Mouse (Mus musculus): Measurements from ENCODE around the gene Spats2.
"Not testable (repeated sequence)": the region's sequence is repeated elsewhere in the genome, so short reads cannot be mapped to it uniquely, and the experiment has no call there.

Gene Spats2

DNA sequence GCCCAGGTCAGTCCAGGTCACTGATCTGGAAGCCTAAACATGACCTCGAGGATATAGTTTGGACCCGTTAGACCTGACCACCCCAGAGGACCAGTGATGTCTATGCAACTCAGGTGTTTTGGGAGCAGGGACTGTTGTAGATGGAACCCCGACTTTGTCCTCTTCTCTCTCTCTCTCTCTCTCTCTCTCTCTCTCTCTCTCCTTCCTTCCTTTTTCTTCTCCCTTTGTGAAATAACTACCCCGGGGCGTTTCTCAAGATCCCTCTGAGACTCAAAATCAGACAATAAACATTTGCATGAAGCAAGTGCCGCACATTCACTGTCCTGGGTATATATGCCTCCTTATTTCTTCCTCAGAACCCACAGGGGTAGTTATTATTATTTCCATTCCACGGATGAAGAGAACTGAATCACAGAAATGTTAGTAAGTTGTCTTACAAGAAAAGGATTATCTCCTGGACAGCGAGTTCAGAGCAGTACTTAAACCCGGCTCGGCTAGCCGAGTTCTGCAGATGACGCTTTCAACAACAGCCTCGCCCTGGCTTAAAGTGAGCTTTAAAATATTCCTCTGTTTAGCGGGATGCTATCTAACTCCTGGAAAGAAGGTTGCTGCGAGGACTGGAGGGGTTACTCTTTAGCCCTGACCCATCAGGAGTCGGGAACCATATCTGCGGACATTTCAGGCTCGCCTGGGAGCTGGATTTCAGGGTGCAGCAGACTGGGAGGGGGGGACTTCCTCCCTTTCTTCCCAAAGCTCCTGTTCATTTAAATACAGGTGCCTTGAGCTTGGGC is 97.3 kb downstream of the Spats2 start:
- in situ Hi-C loops (cut with MboI; ENCODE audit: low sequenced_read_pairs) = no loop called here

- in situ Hi-C loops (cut with MboI; ENCODE audit: low sequenced_read_pairs) = no loop called here
Measured at GRCm38 (mm10) chr15:99223585-99224207, 98.0 kb downstream of the Spats2 start.

DNA sequence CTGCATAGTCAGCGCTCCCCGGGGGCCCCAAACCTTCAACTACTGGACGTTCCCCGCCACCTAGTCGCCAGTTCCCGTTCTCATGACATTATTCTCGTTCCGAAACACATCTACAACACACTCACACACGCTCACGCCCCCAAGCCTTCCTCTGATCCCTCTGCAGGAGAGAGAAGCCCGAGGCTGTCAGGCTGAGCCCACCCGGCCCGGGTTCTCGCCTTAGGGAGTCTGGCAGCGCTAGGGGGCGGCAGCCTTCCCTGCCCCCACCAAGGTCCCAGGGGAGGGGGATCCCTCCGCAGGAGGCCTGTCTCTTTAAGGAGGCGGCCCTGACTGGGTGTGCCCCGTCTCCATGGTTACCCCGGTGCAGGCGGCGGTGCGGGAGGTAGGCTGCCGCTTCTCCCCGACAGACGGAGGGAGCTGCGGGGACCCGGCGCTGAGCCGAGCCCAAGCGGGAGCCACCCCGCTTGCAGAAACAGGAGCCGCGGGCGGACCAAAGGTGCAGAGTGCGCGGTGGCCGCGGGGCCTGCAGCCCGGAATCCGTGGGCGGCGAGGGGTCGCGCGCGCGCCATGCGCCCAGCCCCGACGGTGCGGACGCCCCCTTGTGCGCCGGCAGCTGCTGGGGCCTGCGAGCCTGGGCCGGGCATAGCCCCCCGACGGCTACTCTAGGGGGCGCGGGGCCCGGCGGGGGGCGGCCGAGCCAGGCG is 98.6 kb downstream of the Spats2 start, which contains the start of gene Kcnh3:
Gene Kcnh3, plus strand, starts transcription at position 654 of the 704 bp plus-strand sequence.
- in situ Hi-C loops (cut with MboI; ENCODE audit: low sequenced_read_pairs) = no loop called here

- in situ Hi-C loops (cut with MboI; ENCODE audit: low sequenced_read_pairs) = no loop called here
Measured at GRCm38 (mm10) chr15:99225081-99225810, 99.5 kb downstream of the Spats2 start.

DNA sequence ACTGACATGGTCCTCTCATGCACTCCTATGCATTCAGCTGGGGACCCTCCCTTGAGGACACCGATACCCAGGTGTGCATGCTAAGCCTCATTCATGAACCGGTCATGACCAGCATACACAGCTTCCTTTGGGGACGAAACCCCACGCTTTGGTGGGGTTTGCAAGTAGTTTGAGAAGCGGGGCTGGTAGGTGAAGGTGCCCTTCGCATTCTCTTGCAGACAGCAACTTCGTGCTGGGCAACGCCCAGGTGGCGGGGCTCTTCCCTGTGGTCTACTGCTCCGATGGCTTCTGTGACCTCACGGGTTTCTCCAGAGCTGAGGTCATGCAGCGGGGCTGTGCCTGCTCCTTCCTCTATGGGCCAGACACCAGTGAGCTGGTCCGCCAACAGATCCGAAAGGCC is 100.4 kb downstream of the Spats2 start:
- in situ Hi-C loops (cut with MboI; ENCODE audit: low sequenced_read_pairs) = no loop called here

DNA sequence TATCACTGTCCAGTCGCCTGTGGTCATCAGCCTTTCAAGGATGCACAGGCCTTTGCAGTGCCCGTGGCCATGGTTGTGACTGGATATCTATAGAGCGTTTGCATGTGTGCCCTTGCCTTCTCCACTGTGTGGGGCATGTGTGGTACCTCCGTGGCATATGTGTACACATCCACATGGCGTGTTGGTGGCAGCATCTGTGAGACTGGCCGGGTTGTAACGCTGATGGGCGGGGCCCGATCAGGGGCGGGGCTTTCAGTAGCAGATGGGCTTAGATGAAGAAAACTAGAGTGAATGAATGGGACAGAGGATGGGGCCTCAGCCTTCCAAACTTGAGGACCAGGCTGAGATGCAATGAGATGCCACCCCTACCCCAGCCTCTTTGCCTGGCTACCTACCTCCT is 106.3 kb downstream of the Spats2 start:
- in situ Hi-C loops (cut with MboI; ENCODE audit: low sequenced_read_pairs) = no loop called here

- in situ Hi-C loops (cut with MboI; ENCODE audit: low sequenced_read_pairs) = no loop called here
Measured at GRCm38 (mm10) chr15:99233719-99234118, 108.0 kb downstream of the Spats2 start.

GRCm38 (mm10) chr15:99234326-99235010 is 108.8 kb downstream of the Spats2 start:
- in situ Hi-C loops (cut with MboI; ENCODE audit: low sequenced_read_pairs) = no loop called here

DNA sequence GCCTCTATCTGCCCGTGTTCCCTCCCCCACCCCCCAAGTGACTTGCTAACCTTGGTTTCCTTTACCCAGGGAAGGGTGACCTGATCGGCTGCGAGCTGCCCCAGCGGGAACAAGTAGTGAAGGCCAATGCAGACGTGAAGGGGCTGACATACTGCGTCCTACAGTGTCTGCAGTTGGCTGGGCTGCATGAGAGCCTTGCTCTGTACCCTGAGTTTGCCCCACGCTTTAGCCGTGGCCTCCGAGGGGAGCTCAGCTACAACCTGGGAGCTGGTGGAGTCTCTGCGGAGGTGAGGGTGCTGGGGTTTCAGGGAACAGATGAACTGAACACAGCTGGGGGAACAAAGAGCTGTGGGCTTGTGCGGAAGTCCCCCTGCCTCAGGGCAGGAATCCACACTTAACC is 112.3 kb downstream of the Spats2 start:
- in situ Hi-C loops (cut with MboI; ENCODE audit: low sequenced_read_pairs) = no loop called here

DNA sequence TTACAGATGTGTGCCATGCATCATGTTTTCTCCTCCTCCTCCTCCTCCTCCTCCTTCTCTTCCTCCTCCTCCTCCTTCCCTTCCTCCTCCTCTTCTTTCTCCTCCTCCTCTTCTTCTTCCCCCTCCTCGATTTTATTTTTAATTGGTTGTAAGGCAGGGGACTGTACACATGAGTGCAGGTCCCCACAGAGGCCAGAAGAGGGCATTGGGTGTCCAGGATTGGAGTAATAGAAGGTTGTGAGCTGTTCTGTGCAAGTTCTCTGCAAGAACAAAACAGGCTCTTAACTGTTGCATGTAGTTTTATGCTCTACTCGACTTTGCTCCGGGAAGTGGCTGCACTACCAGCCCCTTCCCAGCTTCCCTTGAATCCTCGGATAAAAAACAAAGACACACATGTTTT is 114.4 kb downstream of the Spats2 start:
- in situ Hi-C loops (cut with MboI; ENCODE audit: low sequenced_read_pairs) = no loop called here

GRCm38 (mm10) chr15:99241249-99241648 is 115.5 kb downstream of the Spats2 start:
- in situ Hi-C loops (cut with MboI; ENCODE audit: low sequenced_read_pairs) = no loop called here

DNA sequence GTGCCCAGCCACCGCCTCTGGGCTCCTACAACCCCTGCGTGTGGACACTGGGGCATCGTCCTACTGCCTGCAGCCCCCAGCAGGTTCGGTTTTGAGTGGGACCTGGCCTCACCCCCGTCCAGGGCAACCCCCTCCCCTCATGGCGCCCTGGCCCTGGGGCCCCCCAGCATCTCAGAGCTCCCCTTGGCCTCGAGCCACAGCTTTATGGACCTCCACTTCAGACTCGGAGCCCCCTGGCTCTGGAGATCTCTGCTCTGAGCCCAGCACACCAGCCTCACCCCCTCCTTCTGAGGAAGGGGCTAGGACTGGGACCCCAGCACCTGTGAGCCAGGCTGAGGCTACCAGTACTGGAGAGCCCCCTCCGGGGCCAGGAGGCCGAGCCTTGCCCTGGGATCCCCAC is 116.3 kb downstream of the Spats2 start:
- in situ Hi-C loops (cut with MboI; ENCODE audit: low sequenced_read_pairs) = no loop called here

DNA sequence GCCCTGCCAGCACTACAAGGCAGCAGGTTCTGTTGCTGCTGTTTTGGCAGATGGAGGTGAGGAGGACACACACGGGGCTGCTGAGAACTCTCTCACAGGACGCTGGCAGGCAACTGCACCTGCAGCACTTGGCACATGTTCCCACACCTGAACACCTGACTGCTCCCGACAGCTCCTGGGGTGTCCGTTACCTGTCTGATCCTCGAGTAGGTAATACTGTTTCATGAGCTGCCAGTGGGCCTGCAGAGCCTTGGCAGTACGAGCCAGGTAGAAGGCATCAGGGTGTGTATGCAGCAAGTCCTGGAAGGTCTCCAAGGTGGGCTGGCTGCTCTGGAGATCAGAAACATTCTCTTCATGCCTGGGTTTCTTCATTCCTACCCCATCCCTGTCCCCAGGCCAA is 121.0 kb downstream of the Spats2 start:
- in situ Hi-C loops (cut with MboI; ENCODE audit: low sequenced_read_pairs) = not testable (repeated sequence)

DNA sequence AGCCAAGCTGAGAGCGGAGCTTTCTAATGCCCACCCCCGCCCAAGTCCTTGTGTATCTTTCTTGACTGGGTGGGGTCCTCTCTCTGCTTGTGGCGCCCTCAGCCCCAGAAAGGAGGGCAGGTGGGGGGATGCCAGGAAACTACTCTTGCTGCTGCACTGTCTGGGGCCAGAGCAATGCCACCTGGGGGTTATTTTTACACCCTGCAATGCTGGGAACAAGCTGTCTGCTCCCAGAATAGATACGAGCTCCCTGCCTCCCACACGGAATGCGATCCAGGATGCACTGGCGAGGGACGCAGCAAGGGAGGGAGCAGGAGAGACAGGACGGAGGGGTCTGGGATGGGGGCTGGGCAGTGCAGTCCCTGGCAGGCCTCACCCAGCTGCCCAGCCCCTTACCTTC is 123.3 kb downstream of the Spats2 start:
- in situ Hi-C loops (cut with MboI; ENCODE audit: low sequenced_read_pairs) = no loop called here

GRCm38 (mm10) chr15:99249938-99250337 is 124.2 kb downstream of the Spats2 start:
- in situ Hi-C loops (cut with MboI; ENCODE audit: low sequenced_read_pairs) = no loop called here

- in situ Hi-C loops (cut with MboI; ENCODE audit: low sequenced_read_pairs) = not testable (repeated sequence)
Measured at GRCm38 (mm10) chr15:99251111-99251510, 125.4 kb downstream of the Spats2 start.

GRCm38 (mm10) chr15:99251626-99252380 is 126.1 kb downstream of the Spats2 start, which contains the start of gene Mcrs1:
TSS of gene Mcrs1 (minus strand) at chr15:99251961.
- in situ Hi-C loops (cut with MboI; ENCODE audit: low sequenced_read_pairs) = no loop called here

DNA sequence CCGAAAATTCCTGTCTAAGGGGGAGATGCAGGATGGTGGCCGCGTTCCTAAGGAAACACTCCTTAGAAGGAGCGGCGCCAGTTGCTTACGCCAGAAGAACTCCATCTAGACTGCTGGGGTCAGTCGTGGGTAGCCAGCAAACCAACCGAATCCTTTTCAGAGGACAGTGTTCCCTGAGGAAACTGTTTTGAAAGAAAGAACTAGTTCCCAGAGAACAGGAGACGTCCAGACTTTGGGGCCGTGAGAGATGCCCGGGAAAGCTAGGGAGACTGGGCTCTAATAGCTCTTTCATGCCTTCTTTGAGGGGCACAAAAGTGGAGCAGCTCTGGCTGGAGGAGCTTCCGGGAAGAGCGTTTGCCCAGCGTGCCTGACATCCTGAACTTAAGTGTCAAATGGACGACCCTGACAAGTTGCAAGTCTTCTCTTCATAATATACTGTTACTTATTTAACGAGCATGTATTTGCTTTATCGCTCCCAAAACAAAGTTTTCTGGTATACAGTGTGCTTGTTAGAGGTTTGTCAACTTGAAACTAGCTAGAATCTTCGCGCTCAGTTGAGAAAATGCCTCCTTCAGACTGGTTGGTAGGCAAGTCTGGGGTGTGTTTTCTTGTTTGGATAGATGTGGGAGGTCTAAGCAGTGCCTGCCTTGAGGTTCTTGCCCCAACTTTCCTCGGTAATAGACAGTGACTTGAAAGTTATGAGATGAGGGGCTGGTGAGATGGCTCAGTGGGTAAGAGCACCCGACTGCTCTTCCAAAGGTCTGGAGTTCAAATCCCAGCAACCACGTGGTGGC is 126.9 kb downstream of the Spats2 start:
- in situ Hi-C loops (cut with MboI; ENCODE audit: low sequenced_read_pairs) = no loop called here

DNA sequence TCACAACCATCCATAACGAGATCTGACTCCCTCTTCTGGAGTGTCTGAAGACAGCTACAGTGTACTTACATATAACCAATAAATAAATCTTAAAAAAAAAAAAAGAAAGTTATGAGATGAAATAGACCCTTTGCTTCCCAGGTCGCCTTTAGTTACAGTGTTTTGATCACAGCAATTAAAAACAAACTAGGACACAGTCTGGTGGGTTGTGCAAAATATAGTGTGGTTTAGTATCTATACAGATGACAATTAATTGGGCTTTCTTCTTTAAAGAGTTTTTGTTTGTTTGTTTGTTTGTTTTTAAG is 127.4 kb downstream of the Spats2 start:
- in situ Hi-C loops (cut with MboI; ENCODE audit: low sequenced_read_pairs) = not testable (repeated sequence)
